Mouse (Mus musculus): ENCODE results near the gene Fgg. TPM values are rescaled to one million over a fixed set of nuclear protein-coding genes. Genes with fewer than 3 reads are reported as not detected.

Fgg gene
- not detected in 2 replicates for polyA plus RNA-seq (2011; ENCODE audit: insufficient read length, low read depth, missing spikeins)

GRCm38 (mm10) chr3:83007557-83007956 is at the start of gene Fgg:
Gene Fgg (plus strand): TSS chr3:83007724.
- no peak for TF ChIP-seq POLR2A (IDR thresholded peaks at IDR 0.05; ENCODE audit: low read depth, low read length)
- H3K27ac ChIP-seq (ENCODE audit: insufficient read depth, low read length) = no peak within 1 kb of the TSS
- H3K4me1 ChIP-seq (ENCODE audit: control insufficient read depth, insufficient read depth, low read length) = no peaks in the 10 kb centered on the region
- no peak within 1 kb of the TSS for H3K4me3 ChIP-seq (ENCODE audit: insufficient read depth, low read length)

GRCm38 (mm10) chr3:82971046-82971445 is 36.5 kb upstream of the Fgg start:
- no peak overlapping the region for H3K27ac ChIP-seq (ENCODE audit: insufficient read depth, low read length)
- H3K4me1 ChIP-seq (ENCODE audit: control insufficient read depth, insufficient read depth, low read length) = no peaks in the 10 kb centered on the region
- TF ChIP-seq POLR2A (IDR thresholded peaks at IDR 0.05; ENCODE audit: low read depth, low read length) = no peak
- TF ChIP-seq CTCF (IDR thresholded peaks at IDR 0.05; ENCODE audit: borderline replicate concordance, insufficient read depth, low read length) = no peak
- no peak overlapping the region for H3K4me3 ChIP-seq (ENCODE audit: insufficient read depth, low read length)

DNA sequence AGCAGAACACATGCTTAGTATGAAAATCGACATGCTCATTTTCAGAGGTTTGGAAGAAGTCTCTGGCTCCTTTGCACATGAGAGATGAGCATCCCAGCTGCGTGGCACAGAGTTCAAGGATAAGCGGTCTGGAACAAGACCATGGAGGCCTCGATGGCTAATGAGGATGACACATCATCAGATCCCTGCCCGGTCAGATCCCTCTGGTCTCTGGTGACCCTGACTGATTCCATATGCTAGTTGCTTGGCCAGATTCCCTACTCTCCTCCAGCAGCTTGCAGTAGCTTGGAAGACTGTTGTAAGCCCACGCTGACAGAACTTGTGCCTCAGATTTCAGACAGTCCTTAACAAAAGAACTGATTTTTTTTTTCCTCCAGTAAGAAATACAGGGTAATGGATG is 26.7 kb upstream of the Fgg start:
- no peak for TF ChIP-seq CTCF (IDR thresholded peaks at IDR 0.05; ENCODE audit: borderline replicate concordance, insufficient read depth, low read length)
- TF ChIP-seq POLR2A (IDR thresholded peaks at IDR 0.05; ENCODE audit: low read depth, low read length) = no peak
- H3K4me1 ChIP-seq (ENCODE audit: control insufficient read depth, insufficient read depth, low read length) = no peaks in the 10 kb centered on the region
- no peak overlapping the region for H3K27ac ChIP-seq (ENCODE audit: insufficient read depth, low read length)
- no peak overlapping the region for H3K4me3 ChIP-seq (ENCODE audit: insufficient read depth, low read length)

DNA sequence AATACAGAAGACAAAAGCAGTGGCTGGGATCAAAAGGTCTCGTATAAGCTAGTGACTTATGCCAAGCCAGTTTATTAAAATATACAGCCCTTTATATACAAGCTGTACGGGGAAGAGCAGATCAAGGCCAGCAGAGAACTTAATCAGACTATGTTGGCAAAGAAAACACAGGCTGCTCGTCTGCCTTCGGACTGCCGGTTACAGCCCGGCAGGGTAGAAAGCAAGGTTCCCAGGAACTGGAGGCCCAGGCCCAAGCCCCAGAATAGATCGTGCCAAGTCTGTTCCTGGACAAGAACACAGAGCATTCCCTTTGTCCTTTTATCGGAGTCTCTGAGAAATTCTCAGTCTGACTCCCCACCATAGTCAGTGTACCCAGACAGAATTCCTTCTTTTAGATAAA is 25.7 kb upstream of the Fgg start:
- Histone ChIP-seq H3K27ac (ENCODE audit: insufficient read depth, low read length) (no peak overlapping the region), H3K4me1 (ENCODE audit: control insufficient read depth, insufficient read depth, low read length) (no peaks in the 10 kb centered on the region), H3K4me3 (ENCODE audit: insufficient read depth, low read length) (no peak overlapping the region)
- no peak for TF ChIP-seq POLR2A (IDR thresholded peaks at IDR 0.05; ENCODE audit: low read depth, low read length)

DNA sequence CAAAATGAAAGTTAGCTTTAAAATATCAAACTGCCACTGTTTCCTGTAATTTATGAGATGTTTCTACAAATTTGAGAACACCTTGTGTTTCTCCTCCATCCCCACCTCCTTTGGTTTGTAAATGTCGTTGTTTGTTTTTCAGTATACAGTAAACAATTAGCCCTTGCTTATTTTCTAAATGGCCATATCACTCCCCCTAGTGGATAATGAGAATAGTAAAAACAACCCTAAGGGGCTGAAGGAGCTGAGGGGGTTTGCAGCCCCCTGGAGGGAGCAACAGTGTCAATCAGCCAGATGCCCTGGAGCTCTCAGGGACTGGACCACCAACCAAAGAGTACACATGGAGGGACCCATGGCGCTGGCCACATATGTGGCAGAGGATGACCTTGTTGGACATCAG is 22.7 kb upstream of the Fgg start:
- H3K4me1 ChIP-seq (ENCODE audit: control insufficient read depth, insufficient read depth, low read length) = no peaks in the 10 kb centered on the region
- no peak overlapping the region for H3K4me3 ChIP-seq (ENCODE audit: insufficient read depth, low read length)
- no peak overlapping the region for H3K27ac ChIP-seq (ENCODE audit: insufficient read depth, low read length)
- TF ChIP-seq POLR2A (IDR thresholded peaks at IDR 0.05; ENCODE audit: low read depth, low read length) = no peak
- TF ChIP-seq CTCF (IDR thresholded peaks at IDR 0.05; ENCODE audit: borderline replicate concordance, insufficient read depth, low read length) = no peak

- Histone ChIP-seq H3K4me3 (ENCODE audit: insufficient read depth, low read length) (no peak overlapping the region), H3K27ac (ENCODE audit: insufficient read depth, low read length) (no peak overlapping the region), H3K4me1 (ENCODE audit: control insufficient read depth, insufficient read depth, low read length) (no peaks in the 10 kb centered on the region)
- TF ChIP-seq CTCF (IDR thresholded peaks at IDR 0.05; ENCODE audit: borderline replicate concordance, insufficient read depth, low read length) = no peak
- TF ChIP-seq POLR2A (IDR thresholded peaks at IDR 0.05; ENCODE audit: low read depth, low read length) = no peak
Observed at GRCm38 (mm10) chr3:82991963-82992362, 15.6 kb upstream of the Fgg start.

GRCm38 (mm10) chr3:82992956-82993355 is 14.6 kb upstream of the Fgg start:
- Histone ChIP-seq H3K4me3 (ENCODE audit: insufficient read depth, low read length) (no peak overlapping the region), H3K4me1 (ENCODE audit: control insufficient read depth, insufficient read depth, low read length) (no peaks in the 10 kb centered on the region), H3K27ac (ENCODE audit: insufficient read depth, low read length) (no peak overlapping the region)
- no peak for TF ChIP-seq POLR2A (IDR thresholded peaks at IDR 0.05; ENCODE audit: low read depth, low read length)
- TF ChIP-seq CTCF (IDR thresholded peaks at IDR 0.05; ENCODE audit: borderline replicate concordance, insufficient read depth, low read length) = no peak

DNA sequence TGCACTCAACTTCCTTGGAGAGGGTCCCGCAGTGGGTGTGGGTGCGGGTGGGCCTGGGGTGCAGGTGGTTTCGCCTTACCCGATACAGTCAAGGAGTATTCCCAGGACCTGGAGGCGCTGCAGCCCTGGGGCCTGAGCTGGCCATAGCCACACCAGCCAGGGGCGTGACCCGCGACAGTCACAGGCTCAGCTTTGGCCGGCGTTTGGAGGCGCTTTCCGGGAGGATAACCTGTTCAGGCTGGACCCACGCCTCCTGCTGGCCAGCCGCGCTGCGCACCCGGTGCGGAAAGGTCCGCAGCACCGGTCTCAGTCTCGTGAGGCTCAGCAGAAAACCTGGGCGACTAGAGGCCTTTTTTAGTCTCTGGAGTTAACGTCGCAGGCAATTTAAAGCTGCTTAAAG is 12.2 kb upstream of the Fgg start:
- Histone ChIP-seq H3K27ac (ENCODE audit: insufficient read depth, low read length) (no peak overlapping the region), H3K4me3 (ENCODE audit: insufficient read depth, low read length) (no peak overlapping the region), H3K4me1 (ENCODE audit: control insufficient read depth, insufficient read depth, low read length) (no peaks in the 10 kb centered on the region)
- TF ChIP-seq POLR2A (IDR thresholded peaks at IDR 0.05; ENCODE audit: low read depth, low read length) (no peak), CTCF (IDR thresholded peaks at IDR 0.05; ENCODE audit: borderline replicate concordance, insufficient read depth, low read length) (peak; percentile 81)

DNA sequence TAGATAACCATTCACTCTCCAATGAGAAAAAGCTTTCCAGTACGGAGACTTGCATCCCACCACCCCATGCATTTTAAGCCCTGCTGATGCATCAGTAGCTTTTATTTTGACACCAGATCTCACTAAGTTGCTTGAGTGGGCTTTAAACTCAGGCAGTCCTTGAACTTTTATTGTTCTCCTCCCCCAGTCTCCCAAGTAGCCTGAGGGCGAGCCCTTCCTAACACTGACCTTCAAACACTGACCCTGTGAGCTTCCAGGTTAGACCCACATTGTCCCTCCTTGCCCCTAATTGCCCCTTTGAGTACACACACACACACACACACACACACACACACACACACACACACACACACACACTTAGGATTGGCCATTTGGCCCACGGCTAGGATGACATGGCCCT is 10.9 kb upstream of the Fgg start:
- Histone ChIP-seq H3K4me1 (ENCODE audit: control insufficient read depth, insufficient read depth, low read length) (no peaks in the 10 kb centered on the region), H3K27ac (ENCODE audit: insufficient read depth, low read length) (no peak overlapping the region), H3K4me3 (ENCODE audit: insufficient read depth, low read length) (no peak overlapping the region)
- TF ChIP-seq POLR2A (IDR thresholded peaks at IDR 0.05; ENCODE audit: low read depth, low read length) (no peak), CTCF (IDR thresholded peaks at IDR 0.05; ENCODE audit: borderline replicate concordance, insufficient read depth, low read length) (no peak)

DNA sequence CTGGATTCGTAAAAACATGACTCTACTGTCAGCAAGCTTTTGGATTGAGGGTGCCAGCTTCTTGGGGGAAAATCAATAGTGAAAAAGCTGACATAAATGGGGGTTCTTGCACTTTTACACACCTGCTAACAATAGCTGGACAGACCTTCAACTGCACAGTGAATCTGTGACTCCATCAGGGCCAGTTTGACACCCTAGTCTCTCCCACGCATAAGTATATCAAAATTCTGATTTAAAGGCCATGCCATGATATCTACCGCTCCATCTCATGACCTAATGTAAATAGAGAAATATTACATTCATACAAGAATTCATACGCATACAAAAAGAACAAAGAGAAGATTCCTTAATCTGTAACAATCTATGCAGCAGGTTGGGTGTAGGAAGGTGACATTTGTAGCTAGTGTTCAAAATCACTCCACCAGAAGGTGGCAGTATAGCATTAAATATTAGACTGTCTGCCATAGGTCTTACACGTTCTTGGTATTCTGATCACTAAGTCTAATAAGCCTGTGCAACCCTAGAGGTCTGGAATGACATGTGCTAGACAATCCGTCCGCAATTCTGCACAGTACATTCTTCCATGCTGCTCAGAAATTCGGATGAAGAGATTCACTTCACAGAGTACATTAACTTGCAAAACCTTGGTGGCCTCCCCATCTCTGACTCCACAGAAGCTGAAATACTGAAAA is 8.6 kb upstream of the Fgg start:
- H3K4me3 ChIP-seq (ENCODE audit: insufficient read depth, low read length) = no peak overlapping the region
- H3K27ac ChIP-seq (ENCODE audit: insufficient read depth, low read length) = no peak overlapping the region
- TF ChIP-seq CTCF (IDR thresholded peaks at IDR 0.05; ENCODE audit: borderline replicate concordance, insufficient read depth, low read length) (no peak), POLR2A (IDR thresholded peaks at IDR 0.05; ENCODE audit: low read depth, low read length) (no peak)
- no peaks in the 10 kb centered on the region for H3K4me1 ChIP-seq (ENCODE audit: control insufficient read depth, insufficient read depth, low read length)

GRCm38 (mm10) chr3:82999995-83000394 is 7.5 kb upstream of the Fgg start:
- TF ChIP-seq POLR2A (IDR thresholded peaks at IDR 0.05; ENCODE audit: low read depth, low read length) (no peak), CTCF (IDR thresholded peaks at IDR 0.05; ENCODE audit: borderline replicate concordance, insufficient read depth, low read length) (no peak)
- no peak overlapping the region for H3K27ac ChIP-seq (ENCODE audit: insufficient read depth, low read length)
- no peaks in the 10 kb centered on the region for H3K4me1 ChIP-seq (ENCODE audit: control insufficient read depth, insufficient read depth, low read length)
- H3K4me3 ChIP-seq (ENCODE audit: insufficient read depth, low read length) = no peak overlapping the region
